Mouse (Mus musculus): ENCODE data around the gene Thnsl1. TPM values are rescaled to one million over a fixed set of nuclear protein-coding genes. Genes with fewer than 3 reads are reported as not detected.

Gene Thnsl1
- 2.7 and 5.8 TPM in 2 replicates for total RNA-seq (2014; rRNA removed; ENCODE audit: low replicate concordance)
- polyA plus RNA-seq (2015; fragmentation: Nextera tagmentation; extraction: Ambion mirVana), result 5.7 and 6.1 TPM in 2 replicates

DNA sequence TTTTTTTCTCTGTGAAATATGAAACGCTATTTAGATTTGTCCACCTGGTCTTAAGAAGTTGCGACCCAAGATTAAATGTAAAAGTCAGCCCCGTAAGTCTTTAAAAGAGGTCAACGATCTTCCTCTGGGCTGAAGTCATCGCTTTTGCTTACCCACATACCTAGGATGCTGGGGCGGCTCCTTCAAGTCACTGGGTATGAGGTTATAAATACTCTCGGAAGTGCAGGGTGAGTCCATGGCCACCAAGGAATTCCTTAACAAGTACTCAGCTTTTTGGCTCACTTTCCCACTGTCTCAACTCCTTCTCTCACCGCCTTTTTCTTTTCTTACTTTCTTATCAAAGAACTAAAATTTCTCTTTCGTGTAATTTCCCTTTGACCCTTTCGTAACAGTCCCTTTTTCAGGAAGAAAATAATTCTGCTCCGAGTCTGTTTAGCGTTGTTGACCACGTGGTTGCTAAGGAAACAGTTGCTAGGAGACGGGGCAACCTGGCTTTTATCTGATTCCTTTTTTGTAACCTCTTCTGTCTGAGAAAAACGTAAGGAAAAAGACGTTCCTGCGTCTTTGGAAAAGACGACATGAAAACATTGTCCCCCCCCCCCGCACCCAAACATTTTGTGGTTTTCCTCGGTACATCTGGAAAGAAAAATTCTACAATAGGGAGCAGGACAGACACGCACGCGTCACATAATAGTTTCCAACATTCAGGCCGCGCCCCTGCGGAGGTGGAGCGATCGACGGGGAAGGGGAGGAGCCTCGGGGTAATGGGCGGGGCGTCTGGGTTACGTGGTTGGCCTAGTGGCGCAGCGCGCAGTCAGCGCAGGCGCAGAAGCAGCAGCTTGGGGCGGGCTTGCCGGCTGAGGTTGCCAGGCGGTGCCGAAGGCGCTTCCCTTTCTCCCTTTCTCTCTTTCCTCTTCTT, at the start of gene Thnsl1, which contains the start of gene Enkur:
Gene Thnsl1 (plus strand): TSS at position 813 of the 919 bp plus-strand sequence.
Gene Enkur (minus strand): TSS at position 454 of the 919 bp plus-strand sequence.
- peak; percentile 99 for ATAC-seq (ENCODE audit: insufficient read depth, low read depth)
- peak within 1 kb of the TSS; percentile 62 for H3K9ac ChIP-seq (replicated peaks; ENCODE audit: low read depth, low read length)
- peaks cover 23% of the 10 kb centered on the region for H3K4me1 ChIP-seq (ENCODE audit: control insufficient read depth, insufficient read depth)
- DNase-seq (ENCODE audit: low spot score), result peak; percentile 97
- no peaks in the 10 kb centered on the region for H3K9me3 ChIP-seq (replicated peaks; ENCODE audit: control insufficient read depth, low read length)
- H3K36me3 ChIP-seq (replicated peaks; ENCODE audit: control insufficient read depth, insufficient read depth, low read length), result no peaks in the 10 kb centered on the region
- peak within 1 kb of the TSS; percentile 71 for H3K27ac ChIP-seq (ENCODE audit: low read depth)
- TF ChIP-seq CTCF (IDR thresholded peaks at IDR 0.05; ENCODE audit: low read depth) (no peak), EP300 (IDR thresholded peaks at IDR 0.05; ENCODE audit: low read depth) (no peak)
- H3K4me3 ChIP-seq (ENCODE audit: low read depth, low read length), result peak within 1 kb of the TSS; percentile 76
- peak within 1 kb of the TSS; percentile 84 for H3K4me2 ChIP-seq (ENCODE audit: low read depth, low read length)
- WGBS, result 2% methylated on average over 43 of the region's 43 CpGs
- H3K27me3 ChIP-seq (ENCODE audit: control insufficient read depth, insufficient read depth, low read length), result no peaks in the 10 kb centered on the region

DNA sequence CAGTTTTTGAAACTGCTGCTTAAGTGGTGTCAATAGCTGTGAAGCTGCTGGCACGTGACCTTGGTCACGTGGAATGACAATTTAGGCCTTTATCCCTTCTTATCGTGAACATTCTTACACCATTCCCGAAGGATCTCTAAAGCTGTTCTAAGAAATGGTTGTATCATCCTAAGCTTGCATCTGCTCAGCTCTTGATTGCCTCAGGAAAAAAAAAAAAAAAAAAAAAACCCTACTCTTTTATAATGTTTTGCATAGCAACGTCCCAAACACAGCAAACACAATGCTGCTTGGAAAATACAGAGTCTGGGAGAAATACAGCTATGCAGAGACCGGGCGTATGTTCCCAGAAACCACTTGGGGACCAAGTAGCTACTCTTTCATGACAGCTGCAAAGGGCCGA, 41.2 kb upstream of the Thnsl1 start:
- Histone ChIP-seq H3K9ac (replicated peaks; ENCODE audit: low read depth, low read length) (no peak overlapping the region), H3K9me3 (replicated peaks; ENCODE audit: control insufficient read depth, low read length) (no peaks in the 10 kb centered on the region), H3K27ac (ENCODE audit: low read depth) (no peak overlapping the region), H3K4me2 (ENCODE audit: low read depth, low read length) (no peak overlapping the region), H3K27me3 (ENCODE audit: control insufficient read depth, insufficient read depth, low read length) (no peaks in the 10 kb centered on the region), H3K4me1 (ENCODE audit: control insufficient read depth, insufficient read depth) (no peaks in the 10 kb centered on the region), H3K36me3 (replicated peaks; ENCODE audit: control insufficient read depth, insufficient read depth, low read length) (no peaks in the 10 kb centered on the region), H3K4me3 (ENCODE audit: low read depth, low read length) (no peak overlapping the region)
- 63% methylated on average over 8 of the region's 8 CpGs for WGBS
- no peak for TF ChIP-seq CTCF (IDR thresholded peaks at IDR 0.05; ENCODE audit: low read depth)
- no peak for TF ChIP-seq EP300 (IDR thresholded peaks at IDR 0.05; ENCODE audit: low read depth)
- ATAC-seq (ENCODE audit: insufficient read depth, low read depth) (peak; percentile 58), DNase-seq (ENCODE audit: low spot score) (peak; percentile 30)

DNA sequence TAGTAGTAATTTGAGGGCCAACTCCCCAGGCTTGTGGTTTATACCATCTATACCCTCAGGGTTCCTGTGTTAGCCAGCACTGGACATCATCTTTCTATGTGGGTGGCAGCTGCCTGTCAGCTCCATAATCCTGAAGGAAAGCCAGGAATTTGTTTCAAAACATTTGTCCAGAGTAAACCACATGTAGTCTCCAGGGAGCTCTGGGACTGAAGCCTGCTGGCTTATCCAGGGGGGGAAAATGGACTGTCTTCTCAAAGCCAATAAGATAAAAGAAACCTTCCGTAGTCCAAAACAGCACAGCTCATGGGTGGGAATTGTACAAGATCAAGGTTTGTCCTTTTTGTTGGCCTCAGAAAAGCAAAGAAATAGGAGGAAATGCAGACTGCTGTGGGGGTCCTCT, 37.6 kb upstream of the Thnsl1 start:
- Histone ChIP-seq H3K4me2 (ENCODE audit: low read depth, low read length) (no peak overlapping the region), H3K4me1 (ENCODE audit: control insufficient read depth, insufficient read depth) (no peaks in the 10 kb centered on the region), H3K27ac (ENCODE audit: low read depth) (no peak overlapping the region), H3K4me3 (ENCODE audit: low read depth, low read length) (no peak overlapping the region), H3K9me3 (replicated peaks; ENCODE audit: control insufficient read depth, low read length) (0 out of 2 replicates have a peak, but pooled peaks cover 4% of the 10 kb centered on the region), H3K27me3 (ENCODE audit: control insufficient read depth, insufficient read depth, low read length) (no peaks in the 10 kb centered on the region), H3K9ac (replicated peaks; ENCODE audit: low read depth, low read length) (no peak overlapping the region), H3K36me3 (replicated peaks; ENCODE audit: control insufficient read depth, insufficient read depth, low read length) (no peaks in the 10 kb centered on the region)
- ATAC-seq (ENCODE audit: insufficient read depth, low read depth), result no peak
- TF ChIP-seq EP300 (IDR thresholded peaks at IDR 0.05; ENCODE audit: low read depth) (no peak), CTCF (IDR thresholded peaks at IDR 0.05; ENCODE audit: low read depth) (no peak)
- 71% methylated on average over 1 of the region's 1 CpGs for WGBS
- DNase-seq (ENCODE audit: low spot score), result no peak

DNA sequence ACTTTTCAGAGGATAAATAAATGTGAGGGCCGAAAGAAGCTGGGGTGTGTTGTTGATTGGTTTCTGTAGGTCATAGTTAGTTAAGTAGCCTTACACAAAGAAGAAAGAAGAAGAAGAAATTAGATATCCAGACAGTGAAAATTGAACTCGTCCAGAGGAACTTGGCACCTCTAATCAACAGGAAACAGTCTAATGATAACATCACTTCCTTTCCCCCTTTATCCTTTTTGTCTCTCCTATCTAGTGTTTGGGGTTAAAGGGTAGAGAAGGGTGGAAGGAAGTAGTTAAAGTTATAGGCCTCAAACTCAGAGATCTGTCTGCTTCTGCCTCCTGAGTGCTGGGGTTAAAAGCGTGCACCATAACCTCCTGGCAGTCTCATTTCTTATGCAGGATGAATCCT, 32.7 kb upstream of the Thnsl1 start:
- TF ChIP-seq CTCF (IDR thresholded peaks at IDR 0.05; ENCODE audit: low read depth) (no peak), EP300 (IDR thresholded peaks at IDR 0.05; ENCODE audit: low read depth) (no peak)
- no peak overlapping the region for H3K4me2 ChIP-seq (ENCODE audit: low read depth, low read length)
- no peak overlapping the region for H3K27ac ChIP-seq (ENCODE audit: low read depth)
- 77% methylated on average over 3 of the region's 3 CpGs for WGBS
- ATAC-seq (ENCODE audit: insufficient read depth, low read depth) (no peak), DNase-seq (ENCODE audit: low spot score) (no peak)
- 0 out of 2 replicates have a peak, but pooled peaks cover 4% of the 10 kb centered on the region for H3K9me3 ChIP-seq (replicated peaks; ENCODE audit: control insufficient read depth, low read length)
- no peaks in the 10 kb centered on the region for H3K36me3 ChIP-seq (replicated peaks; ENCODE audit: control insufficient read depth, insufficient read depth, low read length)
- H3K4me3 ChIP-seq (ENCODE audit: low read depth, low read length), result no peak overlapping the region
- no peaks in the 10 kb centered on the region for H3K4me1 ChIP-seq (ENCODE audit: control insufficient read depth, insufficient read depth)
- no peak overlapping the region for H3K9ac ChIP-seq (replicated peaks; ENCODE audit: low read depth, low read length)
- no peaks in the 10 kb centered on the region for H3K27me3 ChIP-seq (ENCODE audit: control insufficient read depth, insufficient read depth, low read length)

DNA sequence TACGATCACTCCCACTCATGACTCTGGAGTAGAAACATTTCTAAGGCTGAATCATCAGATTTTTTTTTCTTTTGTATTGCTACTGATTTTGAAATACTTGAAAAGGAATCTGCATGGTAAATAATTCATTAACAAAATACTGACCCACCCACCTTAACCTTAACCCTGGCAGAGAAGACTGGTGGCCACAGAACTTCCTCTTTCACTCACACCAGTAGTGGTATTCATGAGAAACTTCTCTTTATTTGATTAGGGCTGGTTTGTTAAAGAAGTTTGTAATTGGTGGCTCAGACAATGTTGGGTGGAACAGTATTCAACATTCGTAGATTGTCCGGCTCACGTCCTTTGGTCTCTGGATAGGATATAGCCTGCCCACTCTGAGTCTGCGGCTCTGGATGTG, 26.4 kb upstream of the Thnsl1 start:
- ATAC-seq (ENCODE audit: insufficient read depth, low read depth) (no peak), DNase-seq (ENCODE audit: low spot score) (no peak)
- Histone ChIP-seq H3K36me3 (replicated peaks; ENCODE audit: control insufficient read depth, insufficient read depth, low read length) (no peaks in the 10 kb centered on the region), H3K27ac (ENCODE audit: low read depth) (no peak overlapping the region), H3K27me3 (ENCODE audit: control insufficient read depth, insufficient read depth, low read length) (no peaks in the 10 kb centered on the region), H3K9me3 (replicated peaks; ENCODE audit: control insufficient read depth, low read length) (no peaks in the 10 kb centered on the region), H3K4me2 (ENCODE audit: low read depth, low read length) (no peak overlapping the region), H3K4me3 (ENCODE audit: low read depth, low read length) (no peak overlapping the region), H3K9ac (replicated peaks; ENCODE audit: low read depth, low read length) (no peak overlapping the region), H3K4me1 (ENCODE audit: control insufficient read depth, insufficient read depth) (no peaks in the 10 kb centered on the region)
- WGBS, result 89% methylated on average over 5 of the region's 5 CpGs
- no peak for TF ChIP-seq CTCF (IDR thresholded peaks at IDR 0.05; ENCODE audit: low read depth)
- no peak for TF ChIP-seq EP300 (IDR thresholded peaks at IDR 0.05; ENCODE audit: low read depth)
